Mouse (Mus musculus) embryonic facial prominence, embryonic 15.5 days (tissue): ENCODE data around the gene Lrpap1. TPM values are rescaled to one million over a fixed set of nuclear protein-coding genes. Genes with fewer than 3 reads are reported as not detected.

ENCODE experiments used
- ATAC-seq: fragments of 200-750 bp; cut with Nextera tagmentation; 2 replicates; pipeline ENCODE4 v1.8.0; 2017; ENCODE audit warnings: low read depth, moderate TSS enrichment; ENCODE audit not compliant: insufficient number of reproducible peaks, low FRiP score, low TSS enrichment
- H3K27ac ChIP-seq: fragments of 300-500 bp; sonication (generic); replicated peaks from 2 replicates; pipeline ENCODE4 v1.5.1; 2015; ENCODE audit warnings: mild to moderate bottlenecking, inconsistent platforms
- H3K27me3 ChIP-seq: fragments of 300-500 bp; sonication (generic); 2 replicates; pipeline ENCODE4 v1.6.1; 2015; ENCODE audit warnings: inconsistent platforms
- H3K36me3 ChIP-seq: fragments of 300-500 bp; sonication (generic); 2 replicates; pipeline ENCODE4 v1.6.1; 2015; ENCODE audit warnings: mild to moderate bottlenecking, inconsistent platforms
- H3K4me1 ChIP-seq: fragments of 300-500 bp; sonication (generic); 2 replicates; pipeline ENCODE4 v1.6.1; 2015; ENCODE audit warnings: inconsistent platforms
- H3K4me2 ChIP-seq: fragments of 300-500 bp; sonication (generic); replicated peaks from 2 replicates; pipeline ENCODE4 v1.6.1; 2015; ENCODE audit warnings: mild to moderate bottlenecking, inconsistent platforms
- H3K4me3 ChIP-seq: fragments of 300-500 bp; sonication (generic); replicated peaks from 2 replicates; pipeline ENCODE4 v1.5.1; 2015; ENCODE audit warnings: mild to moderate bottlenecking, inconsistent platforms
- H3K9ac ChIP-seq: fragments of 300-500 bp; sonication (generic); 2 replicates; pipeline ENCODE4 v1.6.1; 2015; ENCODE audit warnings: inconsistent platforms
- H3K9me3 ChIP-seq: fragments of 300-500 bp; sonication (generic); replicated peaks from 2 replicates; pipeline ENCODE4 v1.6.1; 2016; ENCODE audit warnings: inconsistent platforms
- WGBS: fragments of 180-500 bp; shearing (Covaris S2); methylation state at CpG from one replicate; pipeline ENCODE4 v1.1.7; 2015; 5-methylcytosine and 5-hydroxymethylcytosine counted together
- polyA plus RNA-seq: library from polyadenylated mRNA; unstranded; fragments of >200 nt; fragmentation: Nextera tagmentation; extraction: Ambion mirVana; gene quantifications from 2 replicates; pipeline ENCODE4 v1.2.1, GENCODE M21; 2015

The Lrpap1 gene
- polyA plus RNA-seq, result 127 and 132 TPM in 2 replicates

GRCm38 (mm10) chr5:35104960-35105921 lies at the start of gene Lrpap1:
Gene Lrpap1, minus strand, starts transcription at chr5:35105766.
- Histone ChIP-seq H3K4me2 (peak within 1 kb of the TSS; percentile 72), H3K36me3 (peaks cover 22% of the 10 kb centered on the region), H3K27me3 (no peaks in the 10 kb centered on the region), H3K27ac (peak within 1 kb of the TSS; percentile 76), H3K4me3 (peak within 1 kb of the TSS; percentile 84), H3K9ac (peak within 1 kb of the TSS; percentile 63), H3K4me1 (peaks cover 26% of the 10 kb centered on the region), H3K9me3 (no peaks in the 10 kb centered on the region)
- peak; percentile 93 for ATAC-seq
- under 1% methylated on average over 39 of the region's 39 CpGs for WGBS

GRCm38 (mm10) chr5:35149939-35150338 lies 44.4 kb upstream of the Lrpap1 start:
- 80% methylated on average over 5 of the region's 5 CpGs for WGBS
- Histone ChIP-seq H3K36me3 (no peaks in the 10 kb centered on the region), H3K27ac (no peak overlapping the region), H3K4me3 (no peak overlapping the region), H3K4me1 (0 out of 2 replicates have a peak, but pooled peaks cover 7% of the 10 kb centered on the region), H3K4me2 (no peak overlapping the region), H3K27me3 (peaks cover 5% of the 10 kb centered on the region), H3K9me3 (no peaks in the 10 kb centered on the region), H3K9ac (no peak overlapping the region)
- no peak for ATAC-seq

GRCm38 (mm10) chr5:35149526-35149925 lies 44.0 kb upstream of the Lrpap1 start:
- H3K4me2 ChIP-seq, result no peak overlapping the region
- no peak overlapping the region for H3K4me3 ChIP-seq
- no peak overlapping the region for H3K9ac ChIP-seq
- H3K9me3 ChIP-seq, result no peaks in the 10 kb centered on the region
- no peak for ATAC-seq
- peaks cover 5% of the 10 kb centered on the region for H3K27me3 ChIP-seq
- 77% methylated on average over 4 of the region's 4 CpGs for WGBS
- H3K36me3 ChIP-seq, result no peaks in the 10 kb centered on the region
- 0 out of 2 replicates have a peak, but pooled peaks cover 7% of the 10 kb centered on the region for H3K4me1 ChIP-seq
- H3K27ac ChIP-seq, result no peak overlapping the region

- H3K9me3 ChIP-seq, result no peaks in the 10 kb centered on the region
- no peak overlapping the region for H3K4me2 ChIP-seq
- H3K27ac ChIP-seq, result no peak overlapping the region
- no peak for ATAC-seq
- peaks cover 5% of the 10 kb centered on the region for H3K27me3 ChIP-seq
- H3K9ac ChIP-seq, result no peak overlapping the region
- H3K4me1 ChIP-seq, result peaks cover 13% of the 10 kb centered on the region; the same call in 1 of the 2 replicates
- 72% methylated on average over 8 of the region's 8 CpGs for WGBS
- H3K36me3 ChIP-seq, result no peaks in the 10 kb centered on the region
- H3K4me3 ChIP-seq, result no peak overlapping the region
Measured at GRCm38 (mm10) chr5:35147963-35148767, 42.6 kb upstream of the Lrpap1 start.

GRCm38 (mm10) chr5:35147155-35147962 lies 41.8 kb upstream of the Lrpap1 start:
- ATAC-seq, result no peak
- Histone ChIP-seq H3K27ac (no peak overlapping the region), H3K9me3 (no peaks in the 10 kb centered on the region), H3K27me3 (peaks cover 5% of the 10 kb centered on the region), H3K4me3 (no peak overlapping the region), H3K4me2 (no peak overlapping the region), H3K9ac (no peak overlapping the region), H3K36me3 (no peaks in the 10 kb centered on the region), H3K4me1 (peaks cover 13% of the 10 kb centered on the region; the same call in 1 of the 2 replicates)
- 24% methylated on average over 2 of the region's 2 CpGs for WGBS

- H3K9me3 ChIP-seq, result no peaks in the 10 kb centered on the region
- 84% methylated on average over 2 of the region's 2 CpGs for WGBS
- no peak overlapping the region for H3K4me3 ChIP-seq
- H3K4me2 ChIP-seq, result no peak overlapping the region
- H3K9ac ChIP-seq, result no peak overlapping the region
- no peak for ATAC-seq
- peaks cover 5% of the 10 kb centered on the region for H3K27me3 ChIP-seq
- no peaks in the 10 kb centered on the region for H3K36me3 ChIP-seq
- H3K4me1 ChIP-seq, result peaks cover 14% of the 10 kb centered on the region; the same call in 1 of the 2 replicates
- H3K27ac ChIP-seq, result no peak overlapping the region
Measured at GRCm38 (mm10) chr5:35146747-35147146, 41.2 kb upstream of the Lrpap1 start.

- H3K27me3 ChIP-seq, result peaks cover 5% of the 10 kb centered on the region
- H3K9me3 ChIP-seq, result no peaks in the 10 kb centered on the region
- no peaks in the 10 kb centered on the region for H3K36me3 ChIP-seq
- H3K9ac ChIP-seq, result no peak overlapping the region
- H3K4me2 ChIP-seq, result no peak overlapping the region
- WGBS, result 92% methylated on average over 2 of the region's 2 CpGs
- no peak for ATAC-seq
- H3K4me3 ChIP-seq, result no peak overlapping the region
- H3K4me1 ChIP-seq, result peaks cover 23% of the 10 kb centered on the region; the same call in 1 of the 2 replicates
- H3K27ac ChIP-seq, result no peak overlapping the region
Measured at GRCm38 (mm10) chr5:35144716-35145115, 39.1 kb upstream of the Lrpap1 start.

- Histone ChIP-seq H3K9ac (no peak overlapping the region), H3K4me1 (peaks cover 23% of the 10 kb centered on the region; the same call in 1 of the 2 replicates), H3K27me3 (peaks cover 5% of the 10 kb centered on the region), H3K4me2 (no peak overlapping the region), H3K36me3 (no peaks in the 10 kb centered on the region), H3K9me3 (no peaks in the 10 kb centered on the region), H3K4me3 (no peak overlapping the region), H3K27ac (no peak overlapping the region)
- ATAC-seq, result 0 out of 2 replicates have a peak, but pooled peaks have one; percentile 18
- 57% methylated on average over 10 of the region's 10 CpGs for WGBS
Measured at GRCm38 (mm10) chr5:35143460-35144245, 38.1 kb upstream of the Lrpap1 start.

GRCm38 (mm10) chr5:35142910-35143309 lies 37.3 kb upstream of the Lrpap1 start:
- Histone ChIP-seq H3K9ac (no peak overlapping the region), H3K27ac (no peak overlapping the region; the same call in 1 of the 2 replicates), H3K4me2 (no peak overlapping the region), H3K36me3 (no peaks in the 10 kb centered on the region), H3K27me3 (peaks cover 5% of the 10 kb centered on the region), H3K4me3 (no peak overlapping the region), H3K9me3 (no peaks in the 10 kb centered on the region), H3K4me1 (peaks cover 29% of the 10 kb centered on the region; the same call in 1 of the 2 replicates)
- ATAC-seq, result no peak
- 24% methylated on average over 1 of the region's 1 CpGs for WGBS

- Histone ChIP-seq H3K27ac (no peak overlapping the region), H3K9me3 (no peaks in the 10 kb centered on the region), H3K27me3 (no peaks in the 10 kb centered on the region), H3K4me1 (peaks cover 29% of the 10 kb centered on the region; the same call in 1 of the 2 replicates), H3K4me2 (no peak overlapping the region), H3K36me3 (no peaks in the 10 kb centered on the region), H3K9ac (no peak overlapping the region), H3K4me3 (no peak overlapping the region)
- 16% methylated on average over 3 of the region's 3 CpGs for WGBS
- no peak for ATAC-seq
Measured at GRCm38 (mm10) chr5:35141316-35141715, 35.8 kb upstream of the Lrpap1 start.
